Mouse (Mus musculus): ENCODE data around the gene Iglon5. TPM values are rescaled to one million over a fixed set of nuclear protein-coding genes. Genes with fewer than 3 reads are reported as not detected.

Gene Iglon5
- polyA plus RNA-seq, 1 experiment from 2014 or later = not detected

- Histone ChIP-seq H3K4me3 (ENCODE audit: inconsistent target) (no peak within 1 kb of the TSS), H3K79me2 (ENCODE audit: inconsistent target) (no peaks in the 10 kb centered on the region), H3K36me3 (ENCODE audit: inconsistent target) (no peaks in the 10 kb centered on the region), H3K27ac (no peak within 1 kb of the TSS)
- WGBS (ENCODE audit: missing documents) = 86% methylated on average over 8 of the region's 8 CpGs
Measured at GRCm38 (mm10) chr7:43427406-43427805, 62.5 kb downstream of the Iglon5 start, which contains the start of gene Lim2. Lim2 (plus strand) TSS chr7:43427670.

GRCm38 (mm10) chr7:43423991-43424625 lies 65.8 kb downstream of the Iglon5 start:
- Histone ChIP-seq H3K36me3 (ENCODE audit: inconsistent target) (no peaks in the 10 kb centered on the region), H3K27ac (no peak overlapping the region), H3K79me2 (ENCODE audit: inconsistent target) (no peaks in the 10 kb centered on the region), H3K4me3 (ENCODE audit: inconsistent target) (no peak overlapping the region)
- 74% methylated on average over 3 of the region's 3 CpGs for WGBS (ENCODE audit: missing documents)

GRCm38 (mm10) chr7:43422995-43423617 lies 66.8 kb downstream of the Iglon5 start:
- 29% methylated on average over 5 of the region's 11 CpGs for WGBS (ENCODE audit: missing documents)
- no peak overlapping the region for H3K4me3 ChIP-seq (ENCODE audit: inconsistent target)
- H3K79me2 ChIP-seq (ENCODE audit: inconsistent target) = no peaks in the 10 kb centered on the region
- no peak overlapping the region for H3K27ac ChIP-seq
- no peaks in the 10 kb centered on the region for H3K36me3 ChIP-seq (ENCODE audit: inconsistent target)

Other genes with a start within 250 kb of the Iglon5 start
- gene Zfp715, start 176.8 kb downstream of the Iglon5 start, polyA plus RNA-seq (2018) = 14.7 to 18.7 TPM (median 16.7 TPM) in 3 replicates
- 0.35 to 0.52 TPM (median 0.43 TPM) in 3 replicates for gene Siglecf, start 138.7 kb downstream of the Iglon5 start, polyA plus RNA-seq (2018)
- gene Siglecg, start 81.9 kb downstream of the Iglon5 start, polyA plus RNA-seq (2018) = 0.11 TPM in 1 of 3 replicates, not detected in the others
- not detected in 3 replicates for gene Lim2, start 62.4 kb downstream of the Iglon5 start, polyA plus RNA-seq (2018)
- 0.26 TPM in 1 of 3 replicates, not detected in the others for gene Nkg7, start 53.0 kb downstream of the Iglon5 start, polyA plus RNA-seq (2018)
- not detected in 3 replicates for gene Cldnd2, start 49.3 kb downstream of the Iglon5 start, polyA plus RNA-seq (2018)
- 113 to 175 TPM (median 166 TPM) in 3 replicates for gene Etfb, start 46.0 kb downstream of the Iglon5 start, polyA plus RNA-seq (2018)
- gene Gm45233, start 45.9 kb downstream of the Iglon5 start, polyA plus RNA-seq (2018) = not detected in 3 replicates
- gene Vsig10l, start 26.9 kb downstream of the Iglon5 start, polyA plus RNA-seq (2018) = 3.1 to 3.5 TPM (median 3.2 TPM) in 3 replicates
- gene 4931406B18Rik, start 15.9 kb upstream of the Iglon5 start, polyA plus RNA-seq (2018) = not detected in 3 replicates
- 13.2 to 32.1 TPM (median 13.4 TPM) in 3 replicates for gene Cd33, start 54.4 kb upstream of the Iglon5 start, polyA plus RNA-seq (2018)
- 1.5 to 2.7 TPM (median 2.5 TPM) in 3 replicates for gene Zfp658, start 72.2 kb upstream of the Iglon5 start, polyA plus RNA-seq (2018)
- 1.9 to 2.7 TPM (median 2.5 TPM) in 3 replicates for gene Zfp719, start 89.5 kb upstream of the Iglon5 start, polyA plus RNA-seq (2018)
- gene Zfp819, start 117.1 kb upstream of the Iglon5 start, polyA plus RNA-seq (2018) = not detected in 3 replicates
- gene Ceacam18, start 144.6 kb upstream of the Iglon5 start, polyA plus RNA-seq (2018) = not detected in 3 replicates
- 0.73 to 2.4 TPM (median 0.83 TPM) in 3 replicates for gene Siglece, start 170.1 kb upstream of the Iglon5 start, polyA plus RNA-seq (2018)
- gene Ctu1, start 181.9 kb upstream of the Iglon5 start, polyA plus RNA-seq (2018) = 2.6 to 6.7 TPM (median 4.7 TPM) in 3 replicates
- not detected in 3 replicates for gene Klk14, start 200.3 kb upstream of the Iglon5 start, polyA plus RNA-seq (2018)
- gene Klk13, start 222.5 kb upstream of the Iglon5 start, polyA plus RNA-seq (2018) = not detected in 3 replicates